8 mouse cellular contexts compared by ENCODE assay signal in the genomic region with DNA sequence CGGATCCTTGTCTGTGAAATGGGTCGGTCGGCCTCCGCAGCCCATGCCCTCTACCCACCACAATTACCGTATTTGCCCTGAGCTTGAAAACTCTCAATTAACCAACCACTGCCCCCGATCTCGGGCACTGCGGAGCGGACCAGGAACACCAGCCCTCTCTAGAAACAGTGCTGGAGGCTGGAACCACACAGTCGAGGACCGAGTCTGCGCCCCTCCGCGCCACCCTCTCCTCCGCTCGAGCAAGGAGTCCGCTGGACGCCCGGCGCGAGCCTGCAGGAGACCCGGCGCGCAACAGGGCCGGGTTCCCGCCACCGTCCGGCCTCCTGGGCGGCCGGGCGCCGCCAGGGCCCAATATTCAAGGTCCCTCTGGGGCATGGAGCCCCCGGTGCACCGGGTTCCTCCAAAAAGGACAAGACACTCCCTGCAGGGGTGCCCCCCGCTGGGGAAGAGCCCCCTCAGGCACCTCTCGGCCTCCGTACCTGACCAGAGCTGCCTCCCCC. TPM values are rescaled to one million over a fixed set of nuclear protein-coding genes. Genes with fewer than 3 reads are reported as not detected.
DNase-seq lines count a peak whose midpoint lies in the region; ATAC-seq lines count a peak whose summit lies in the region.

No protein-coding gene starts in this region.

- H3K9ac ChIP-seq in lung, embryonic 15.5 days: peak overlapping the region; percentile 98
- peak overlapping the region; percentile 97 for H3K9ac ChIP-seq in embryonic facial prominence, embryonic 15.5 days
- H3K9ac ChIP-seq in intestine, embryonic 15.5 days: peak overlapping the region; percentile 86
- peak overlapping the region; percentile 99 for H3K9ac ChIP-seq in neural tube, embryonic 15.5 days (replicated peaks)

- H3K4me2 ChIP-seq in lung, embryonic 15.5 days: peak overlapping the region; percentile 69
- H3K4me2 ChIP-seq in embryonic facial prominence, embryonic 15.5 days (replicated peaks): peak overlapping the region; percentile 67
- peak overlapping the region; percentile 72 for H3K4me2 ChIP-seq in intestine, embryonic 15.5 days (replicated peaks)
- peak overlapping the region; percentile 88 for H3K4me2 ChIP-seq in neural tube, embryonic 15.5 days

- no peaks in the 10 kb centered on the region for H3K27me3 ChIP-seq in lung, embryonic 15.5 days
- H3K27me3 ChIP-seq in embryonic facial prominence, embryonic 15.5 days: no peaks in the 10 kb centered on the region
- no peaks in the 10 kb centered on the region for H3K27me3 ChIP-seq in intestine, embryonic 15.5 days (replicated peaks)
- no peaks in the 10 kb centered on the region for H3K27me3 ChIP-seq in neural tube, embryonic 15.5 days (replicated peaks)

- peak overlapping the region; percentile 98 for H3K4me3 ChIP-seq in lung, embryonic 15.5 days
- peak overlapping the region; percentile 99 for H3K4me3 ChIP-seq in embryonic facial prominence, embryonic 15.5 days (replicated peaks)
- H3K4me3 ChIP-seq in intestine, embryonic 15.5 days (replicated peaks): peak overlapping the region; percentile 95
- H3K4me3 ChIP-seq in neural tube, embryonic 15.5 days (replicated peaks): peak overlapping the region; percentile 100

- peaks cover 10% of the 10 kb centered on the region for H3K36me3 ChIP-seq in lung, embryonic 15.5 days
- H3K36me3 ChIP-seq in embryonic facial prominence, embryonic 15.5 days: peaks cover 11% of the 10 kb centered on the region
- no peaks in the 10 kb centered on the region for H3K36me3 ChIP-seq in intestine, embryonic 15.5 days
- H3K36me3 ChIP-seq in neural tube, embryonic 15.5 days: peaks cover 7% of the 10 kb centered on the region; the same call in 1 of the 2 replicates

- peak overlapping the region; percentile 95; the same call in 1 of the 2 replicates for H3K27ac ChIP-seq in lung, embryonic 15.5 days
- peak overlapping the region; percentile 75 for H3K27ac ChIP-seq in embryonic facial prominence, embryonic 15.5 days (replicated peaks)
- H3K27ac ChIP-seq in intestine, embryonic 15.5 days: peak overlapping the region; percentile 88; the same call in 1 of the 2 replicates
- H3K27ac ChIP-seq in neural tube, embryonic 15.5 days (replicated peaks): peak overlapping the region; percentile 94

- H3K9me3 ChIP-seq in lung, embryonic 15.5 days: no peaks in the 10 kb centered on the region
- H3K9me3 ChIP-seq in embryonic facial prominence, embryonic 15.5 days (replicated peaks): no peaks in the 10 kb centered on the region
- H3K9me3 ChIP-seq in intestine, embryonic 15.5 days: no peaks in the 10 kb centered on the region
- H3K9me3 ChIP-seq in neural tube, embryonic 15.5 days (replicated peaks): no peaks in the 10 kb centered on the region

- H3K4me1 ChIP-seq in lung, embryonic 15.5 days: peaks cover 19% of the 10 kb centered on the region
- peaks cover 21% of the 10 kb centered on the region for H3K4me1 ChIP-seq in embryonic facial prominence, embryonic 15.5 days
- peaks cover 21% of the 10 kb centered on the region for H3K4me1 ChIP-seq in intestine, embryonic 15.5 days (replicated peaks)
- H3K4me1 ChIP-seq in neural tube, embryonic 15.5 days: peaks cover 46% of the 10 kb centered on the region

- WGBS in lung, embryonic 15.5 days: under 1% methylated on average over 35 of the region's 37 CpGs
- WGBS in embryonic facial prominence, embryonic 15.5 days: under 1% methylated on average over 32 of the region's 37 CpGs
- under 1% methylated on average over 37 of the region's 37 CpGs for WGBS in intestine, embryonic 15.5 days
- under 1% methylated on average over 37 of the region's 37 CpGs for WGBS in neural tube, embryonic 15.5 days

- no peak for DNase-seq in lung, postnatal 25 days (ENCODE audit: low spot score)
- DNase-seq in spleen, postnatal 4 days (ENCODE audit: low spot score in 2 of 2): no peak
- DNase-seq in kidney, postnatal 36 days: no peak
- DNase-seq in adrenal gland, postnatal 10 days: no peak

- ATAC-seq in lung, embryonic 15.5 days (ENCODE audit: borderline replicate concordance, extremely low read depth, low FRiP score, low TSS enrichment): peak; percentile 19
- ATAC-seq in embryonic facial prominence, embryonic 15.5 days (ENCODE audit: insufficient number of reproducible peaks, low FRiP score, low TSS enrichment, low read depth): peak; percentile 45
- ATAC-seq in intestine, embryonic 15.5 days: peak; percentile 52
- ATAC-seq in neural tube, embryonic 15.5 days (ENCODE audit: low FRiP score): peak; percentile 57

RNA-seq across cellular contexts. Expression of a gene that starts 0.3 kb away (rescaled TPM):
- polyA plus RNA-seq in lung, embryonic 15.5 days (2015; fragmentation: Nextera tagmentation; extraction: Ambion mirVana): 81.8 and 86.8 TPM in 2 replicates
- polyA plus RNA-seq in embryonic facial prominence, embryonic 15.5 days (2015; fragmentation: Nextera tagmentation; extraction: Ambion mirVana): 78.0 and 89.1 TPM in 2 replicates
- 77.2 and 85.6 TPM in 2 replicates for polyA plus RNA-seq in intestine, embryonic 15.5 days (2015; fragmentation: Nextera tagmentation; extraction: Ambion mirVana)
- polyA plus RNA-seq in neural tube, embryonic 15.5 days (2015; fragmentation: Nextera tagmentation; extraction: Ambion mirVana): 128 and 140 TPM in 2 replicates
- 100 to 1,000 TPM; 108 to 117 TPM for total RNA-seq in adrenal gland, postnatal 10 days (2021)

RNA-seq across cellular contexts. Expression of a gene that starts 13.2 kb away (rescaled TPM):
- 4.0 and 9.5 TPM in 2 replicates for polyA plus RNA-seq in lung, embryonic 15.5 days (2015; fragmentation: Nextera tagmentation; extraction: Ambion mirVana)
- 0.67 and 1.3 TPM in 2 replicates for polyA plus RNA-seq in embryonic facial prominence, embryonic 15.5 days (2015; fragmentation: Nextera tagmentation; extraction: Ambion mirVana)
- 164 and 258 TPM in 2 replicates for polyA plus RNA-seq in intestine, embryonic 15.5 days (2015; fragmentation: Nextera tagmentation; extraction: Ambion mirVana)
- polyA plus RNA-seq in neural tube, embryonic 15.5 days (2015; fragmentation: Nextera tagmentation; extraction: Ambion mirVana): 1.8 TPM in 2 replicates
- total RNA-seq in adrenal gland, postnatal 10 days (2021): 100 to 1,000 TPM in 1 of 2 experiments, 10 to 100 TPM in 1; 52.0 to 144 TPM

RNA-seq across cellular contexts. Expression of a gene that starts 16.7 kb away (rescaled TPM):
- not detected in 2 replicates for polyA plus RNA-seq in lung, embryonic 15.5 days (2015; fragmentation: Nextera tagmentation; extraction: Ambion mirVana)
- not detected in 2 replicates for polyA plus RNA-seq in embryonic facial prominence, embryonic 15.5 days (2015; fragmentation: Nextera tagmentation; extraction: Ambion mirVana)
- polyA plus RNA-seq in intestine, embryonic 15.5 days (2015; fragmentation: Nextera tagmentation; extraction: Ambion mirVana): 0.71 and 1.2 TPM in 2 replicates
- polyA plus RNA-seq in neural tube, embryonic 15.5 days (2015; fragmentation: Nextera tagmentation; extraction: Ambion mirVana): not detected in 2 replicates
- 1 to 10 TPM; 1.3 to 1.5 TPM for total RNA-seq in adrenal gland, postnatal 10 days (2021)

RNA-seq across cellular contexts. Expression of a gene that starts 16.8 kb away (rescaled TPM):
- polyA plus RNA-seq in lung, embryonic 15.5 days (2015; fragmentation: Nextera tagmentation; extraction: Ambion mirVana): 0.42 and 1.3 TPM in 2 replicates
- polyA plus RNA-seq in embryonic facial prominence, embryonic 15.5 days (2015; fragmentation: Nextera tagmentation; extraction: Ambion mirVana): 0.16 TPM in 1 of 2 replicates, not detected in the other
- 4.7 and 7.0 TPM in 2 replicates for polyA plus RNA-seq in intestine, embryonic 15.5 days (2015; fragmentation: Nextera tagmentation; extraction: Ambion mirVana)
- 0.38 and 0.75 TPM in 2 replicates for polyA plus RNA-seq in neural tube, embryonic 15.5 days (2015; fragmentation: Nextera tagmentation; extraction: Ambion mirVana)
- total RNA-seq in adrenal gland, postnatal 10 days (2021): 100 to 1,000 TPM; 211 to 416 TPM

RNA-seq across cellular contexts. Expression of a gene that starts 28.0 kb away (rescaled TPM):
- 19.5 and 22.0 TPM in 2 replicates for polyA plus RNA-seq in lung, embryonic 15.5 days (2015; fragmentation: Nextera tagmentation; extraction: Ambion mirVana)
- 38.9 and 45.8 TPM in 2 replicates for polyA plus RNA-seq in embryonic facial prominence, embryonic 15.5 days (2015; fragmentation: Nextera tagmentation; extraction: Ambion mirVana)
- 27.1 and 34.7 TPM in 2 replicates for polyA plus RNA-seq in intestine, embryonic 15.5 days (2015; fragmentation: Nextera tagmentation; extraction: Ambion mirVana)
- polyA plus RNA-seq in neural tube, embryonic 15.5 days (2015; fragmentation: Nextera tagmentation; extraction: Ambion mirVana): 6.5 and 7.3 TPM in 2 replicates
- total RNA-seq in adrenal gland, postnatal 10 days (2021): 1,000 to 10,000 TPM in 1 of 2 experiments, 100 to 1,000 TPM in 1; 910 to 1,570 TPM

Comparison
In these comparisons a context has a peak if more than half of its experiments do, and no peak if none do; other contexts are left out.
1. RNA of a gene that starts 13.2 kb away (polyA plus RNA-seq): 164 to 258 TPM in intestine, embryonic 15.5 days; 4.0 to 9.5 TPM in lung, embryonic 15.5 days, 1.8 TPM in neural tube, embryonic 15.5 days and 0.67 to 1.3 TPM in embryonic facial prominence, embryonic 15.5 days; every median in the first group is over 10 times any median in the second.
2. Peak in every context shown above with its lines, with median percentiles within 50 percentile points of each other: ATAC-seq, H3K27ac ChIP-seq, H3K4me2 ChIP-seq, H3K4me3 ChIP-seq and H3K9ac ChIP-seq.